In genomic region chr2:31845896-31846691, GRCm38 (mm10) we compare ENCODE assay signal across 9 mouse cellular contexts. TPM values are rescaled to one million over a fixed set of nuclear protein-coding genes. Genes with fewer than 3 reads are reported as not detected.
DNase-seq lines count a peak whose midpoint lies in the region; ATAC-seq and TF ChIP-seq lines count a peak whose summit lies in the region.
"Had no signal": no experiment of that assay in that cellular context is flagged by ENCODE, and none has a peak within 500 bp of the region (broad histone marks: within the 10 kb centered on the region; RNA-seq: fewer than 3 reads in every experiment).

Gene Fibcd1 (minus strand): TSS chr2:31846005.

- H3K4me3 ChIP-seq in heart, postnatal 0 days (ENCODE audit: low read depth, low read length), result peak within 1 kb of the TSS; percentile 59
- H3K4me3 ChIP-seq in liver, embryonic 12.5 days, result peak within 1 kb of the TSS; percentile 49
- H3K4me3 ChIP-seq in stomach, embryonic 15.5 days (replicated peaks), result peak within 1 kb of the TSS; percentile 49

- TF ChIP-seq CTCF in heart, postnatal 0 days (IDR thresholded peaks at IDR 0.05; ENCODE audit: low read depth), result no peak

- H3K36me3 ChIP-seq in heart, postnatal 0 days (replicated peaks; ENCODE audit: control insufficient read depth, insufficient read depth, low read length), result no peaks in the 10 kb centered on the region
- no peaks in the 10 kb centered on the region for H3K36me3 ChIP-seq in liver, embryonic 12.5 days
- no peaks in the 10 kb centered on the region for H3K36me3 ChIP-seq in stomach, embryonic 15.5 days
- H3K36me3 ChIP-seq: G1E had no signal

- ATAC-seq in heart, postnatal 0 days (ENCODE audit: insufficient read depth, low read depth), result peak; percentile 26; the same call in 1 of the 2 replicates
- no peak for ATAC-seq in liver, embryonic 12.5 days
- no peak for ATAC-seq in stomach, embryonic 15.5 days (ENCODE audit: insufficient read depth, low FRiP score, low read depth)

- H3K4me1 ChIP-seq in heart, postnatal 0 days (ENCODE audit: control insufficient read depth, insufficient read depth), result peaks cover 10% of the 10 kb centered on the region
- H3K4me1 ChIP-seq in liver, embryonic 12.5 days, result peaks cover 21% of the 10 kb centered on the region
- peaks cover 15% of the 10 kb centered on the region for H3K4me1 ChIP-seq in stomach, embryonic 15.5 days

- H3K9ac ChIP-seq in heart, postnatal 0 days (replicated peaks; ENCODE audit: low read depth, low read length), result 0 out of 2 replicates have a peak within 1 kb of the TSS, but pooled peaks have one; percentile 14
- peak within 1 kb of the TSS; percentile 48 for H3K9ac ChIP-seq in liver, embryonic 12.5 days
- H3K9ac ChIP-seq in stomach, embryonic 15.5 days, result peak within 1 kb of the TSS; percentile 22

- H3K4me2 ChIP-seq in heart, postnatal 0 days (ENCODE audit: low read depth, low read length), result peak within 1 kb of the TSS; percentile 97
- H3K4me2 ChIP-seq in liver, embryonic 12.5 days, result peak within 1 kb of the TSS; percentile 73
- peak within 1 kb of the TSS; percentile 93 for H3K4me2 ChIP-seq in stomach, embryonic 15.5 days

- peak; percentile 42 for DNase-seq in embryo, embryonic 10.5 days (ENCODE audit: low spot score)
- no peak for DNase-seq in embryo, embryonic 10 days (ENCODE audit: low spot score)
- DNase-seq in right cerebral cortex, postnatal 14 days, result peak; percentile 30
- DNase-seq in right cerebral cortex, adult 18-20 months, result no peak
- DNase-seq in heart, postnatal 0 days (ENCODE audit: low spot score), result peak; percentile 17
- DNase-seq in gastrocnemius, postnatal 4 days (ENCODE audit: low spot score in 2 of 2), result no peak

- under 1% methylated on average over 72 of the region's 88 CpGs for WGBS in heart, postnatal 0 days
- WGBS in liver, embryonic 12.5 days (ENCODE audit: insufficient replicate concordance), result 2% methylated on average over 65 of the region's 88 CpGs
- under 1% methylated on average over 87 of the region's 88 CpGs for WGBS in stomach, embryonic 15.5 days

- no peak within 1 kb of the TSS for H3K27ac ChIP-seq in heart, postnatal 0 days (ENCODE audit: low read depth)
- H3K27ac ChIP-seq in liver, embryonic 12.5 days, result no peak within 1 kb of the TSS
- no peak within 1 kb of the TSS for H3K27ac ChIP-seq in stomach, embryonic 15.5 days

- no peaks in the 10 kb centered on the region for H3K9me3 ChIP-seq in heart, postnatal 0 days (replicated peaks; ENCODE audit: control insufficient read depth, low read length)
- no peaks in the 10 kb centered on the region for H3K9me3 ChIP-seq in liver, embryonic 12.5 days (replicated peaks)
- H3K9me3 ChIP-seq in stomach, embryonic 15.5 days, result no peaks in the 10 kb centered on the region
- H3K9me3 ChIP-seq: G1E had no signal

- no peak for TF ChIP-seq EP300 in heart, postnatal 0 days (IDR thresholded peaks at IDR 0.05; ENCODE audit: low read depth)

- H3K27me3 ChIP-seq in heart, postnatal 0 days (ENCODE audit: control insufficient read depth, insufficient read depth, low read length), result peaks cover 66% of the 10 kb centered on the region
- peaks cover 74% of the 10 kb centered on the region for H3K27me3 ChIP-seq in liver, embryonic 12.5 days (replicated peaks)
- H3K27me3 ChIP-seq in stomach, embryonic 15.5 days (replicated peaks), result peaks cover 40% of the 10 kb centered on the region

RNA-seq across cellular contexts. Expression of gene Fibcd1, which starts in this region (rescaled TPM):
- not detected in 2 replicates for total RNA-seq in heart, postnatal 0 days (2014; rRNA removed; ENCODE audit: low replicate concordance)
- polyA plus RNA-seq in heart, postnatal 0 days (2015; fragmentation: Nextera tagmentation; extraction: Ambion mirVana), result not detected in 2 replicates
- not detected in 2 replicates for polyA plus RNA-seq in liver, embryonic 12.5 days (2016; fragmentation: Nextera tagmentation; extraction: Ambion mirVana)
- polyA plus RNA-seq in stomach, embryonic 15.5 days (2015; fragmentation: Nextera tagmentation; extraction: Ambion mirVana), result 0.19 and 0.22 TPM in 2 replicates
- under 1 TPM in 1 of 2 experiments, not detected in 1; 0.05 TPM for total RNA-seq in gastrocnemius, postnatal 4 days (2021)
- polyA plus RNA-seq: G1E had no signal

Comparison
In these comparisons a context has a peak if more than half of its experiments do, and no peak if none do; other contexts are left out.
1. DNase-seq: peak in embryo, embryonic 10.5 days (single experiment) and right cerebral cortex, postnatal 14 days (single experiment); none in embryo, embryonic 10 days (single experiment), right cerebral cortex, adult 18-20 months (single experiment) and gastrocnemius, postnatal 4 days (0 of 2).
2. Peak in DNase-seq, ATAC-seq, H3K4me3 ChIP-seq, H3K9ac ChIP-seq and H3K4me2 ChIP-seq in heart, postnatal 0 days; RNA of the gene not detected or under 1 TPM.
3. Peak in every context shown above with its lines, with median percentiles within 50 percentile points of each other: H3K4me2 ChIP-seq, H3K4me3 ChIP-seq and H3K9ac ChIP-seq.